Mouse (Mus musculus) c-Kit-positive CD71-positive TER-119-negative erythroid progenitor cells, embryonic 14.5 days (primary cell): ENCODE measurements around the gene Gpr162.

Source experiments
- DNase-seq: peaks from one replicate; pipeline ENCODE4 v3.0.0-alpha.2; 2013; ENCODE audit warnings: low read depth

Gene Gpr162

GRCm38 (mm10) chr6:124881821-124882220, 18.0 kb upstream of the Gpr162 start:
- no peak for DNase-seq

DNA sequence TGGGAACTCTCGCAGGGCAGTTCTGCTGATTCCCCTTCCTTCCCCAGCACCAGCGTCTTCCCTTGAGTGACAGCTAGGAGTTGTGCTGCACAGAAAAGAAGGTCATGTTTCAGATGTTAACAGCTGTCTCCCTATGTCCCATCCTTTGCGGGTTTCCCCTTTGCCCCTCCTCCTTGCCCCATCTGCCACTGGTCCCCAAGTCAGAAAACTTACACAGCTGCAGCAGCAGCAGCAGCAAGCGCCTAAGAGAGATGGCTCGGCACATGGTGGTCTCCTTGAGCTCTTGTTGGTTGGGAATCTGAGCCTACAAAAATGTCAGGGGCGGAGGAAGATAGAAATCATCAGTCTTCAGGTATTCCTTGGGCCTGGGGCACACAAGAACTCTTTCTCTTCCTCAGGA, 15.6 kb upstream of the Gpr162 start:
- no peak for DNase-seq

GRCm38 (mm10) chr6:124874348-124874747, 10.6 kb upstream of the Gpr162 start:
- DNase-seq: no peak

DNA sequence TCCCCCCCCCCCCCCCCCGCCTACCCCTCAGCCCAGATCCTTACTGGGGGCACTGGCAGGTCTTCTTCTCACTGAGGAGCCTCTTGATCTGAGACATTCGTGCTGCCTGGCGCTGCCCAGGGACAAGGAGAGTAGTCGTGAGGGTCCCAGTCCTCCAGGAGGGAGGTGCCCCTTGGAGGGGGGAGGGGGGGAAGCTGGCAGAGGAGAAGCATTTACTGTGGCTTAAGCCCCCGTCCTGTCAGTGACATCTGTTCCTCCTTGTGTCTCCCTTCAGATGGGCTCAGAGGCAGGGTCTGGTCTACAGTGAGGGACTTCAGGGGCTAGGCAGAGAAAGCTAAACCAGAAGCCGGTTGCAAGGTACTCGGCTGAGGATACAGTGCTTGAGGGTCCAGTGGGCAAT, 2.8 kb upstream of the Gpr162 start:
- no peak for DNase-seq

- no peak for DNase-seq
These were observed 2.1 kb upstream of the Gpr162 start for GRCm38 (mm10) chr6:124865766-124866362.

DNA sequence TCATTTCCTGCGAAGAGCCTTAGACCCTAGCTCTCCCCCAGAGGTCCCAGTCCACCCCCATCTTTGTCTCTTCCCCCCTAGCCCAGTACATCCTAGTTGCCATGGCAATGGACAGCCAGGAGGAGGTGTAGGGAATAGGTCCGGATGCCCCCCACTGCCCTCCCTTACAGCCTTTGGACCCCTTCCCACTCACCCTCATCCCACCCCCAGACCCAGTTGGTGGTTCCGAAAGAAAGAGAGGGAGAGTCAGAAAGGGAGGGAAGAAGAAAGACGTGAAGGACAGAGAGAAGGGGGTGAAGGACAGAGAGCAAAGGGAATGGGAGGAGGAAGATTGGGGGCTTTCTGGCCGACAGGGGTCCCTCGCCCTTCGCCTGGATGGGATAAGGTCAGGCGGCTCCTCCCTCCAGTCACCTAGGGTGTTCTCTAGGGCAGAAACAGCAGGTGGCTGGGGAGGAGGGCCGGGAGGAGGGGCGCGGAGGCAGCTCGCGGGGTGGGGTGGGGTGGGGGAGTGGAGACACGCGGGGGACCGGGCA, 592 bp downstream of the Gpr162 start:
- DNase-seq: no peak

DNA sequence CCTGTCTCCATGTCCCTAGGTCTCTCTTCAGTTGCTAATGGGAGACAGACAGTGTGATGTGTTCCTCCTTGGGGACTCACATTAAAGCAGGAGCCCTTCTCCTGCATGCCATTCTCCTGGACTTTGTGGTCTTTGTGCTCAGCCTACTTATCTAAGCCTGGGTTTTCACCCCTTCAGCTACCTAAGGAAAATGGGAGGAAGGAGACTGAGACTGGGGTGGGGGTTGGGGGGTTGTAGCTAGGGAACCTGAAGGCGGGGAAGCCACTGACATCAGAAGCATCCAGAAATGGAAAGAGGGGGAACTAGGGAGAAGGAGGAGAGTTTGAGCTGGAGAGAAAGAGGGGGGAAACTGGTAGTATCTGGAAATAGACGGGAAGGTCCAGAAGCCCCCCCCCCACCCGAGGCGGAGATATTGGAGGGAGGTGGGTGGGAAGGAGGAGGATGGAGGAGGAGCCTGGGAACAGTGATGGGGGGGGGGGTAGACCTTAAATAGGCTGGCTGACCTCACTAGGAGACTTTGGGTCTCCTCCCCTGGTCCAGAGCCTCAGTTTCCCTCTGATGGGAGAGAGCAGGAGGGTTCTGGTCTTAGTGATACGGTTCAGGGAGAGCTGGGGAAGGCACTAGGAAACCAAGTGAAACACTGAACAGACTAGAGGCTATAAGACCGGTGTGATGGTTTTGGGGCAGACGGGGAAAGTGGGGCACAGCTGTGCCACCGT, 1.2 kb downstream of the Gpr162 start:
- DNase-seq: no peak

GRCm38 (mm10) chr6:124861802-124862201, 2.0 kb downstream of the Gpr162 start:
- DNase-seq: no peak

DNA sequence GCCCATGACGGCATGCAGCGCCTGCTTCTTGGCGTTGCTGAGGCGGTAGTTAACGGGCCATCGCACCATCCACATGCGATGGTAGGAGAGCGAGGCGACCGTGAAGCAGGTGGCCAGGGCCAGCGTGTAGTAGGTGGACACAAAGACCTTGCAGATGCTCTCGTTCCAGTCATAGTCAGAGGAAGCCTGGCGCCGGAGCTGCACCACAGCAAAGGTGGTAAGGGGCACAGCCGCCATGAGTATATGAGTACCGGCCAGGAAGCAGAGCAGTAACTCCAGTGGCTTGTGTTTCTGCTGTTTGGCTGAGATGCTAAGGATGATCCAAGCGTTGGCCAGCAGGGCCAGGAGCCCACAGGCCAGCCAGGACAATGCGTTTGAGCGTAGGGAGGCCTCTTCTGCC, 2.5 kb downstream of the Gpr162 start:
- no peak for DNase-seq

GRCm38 (mm10) chr6:124860511-124860910, 3.3 kb downstream of the Gpr162 start:
- no peak for DNase-seq

DNA sequence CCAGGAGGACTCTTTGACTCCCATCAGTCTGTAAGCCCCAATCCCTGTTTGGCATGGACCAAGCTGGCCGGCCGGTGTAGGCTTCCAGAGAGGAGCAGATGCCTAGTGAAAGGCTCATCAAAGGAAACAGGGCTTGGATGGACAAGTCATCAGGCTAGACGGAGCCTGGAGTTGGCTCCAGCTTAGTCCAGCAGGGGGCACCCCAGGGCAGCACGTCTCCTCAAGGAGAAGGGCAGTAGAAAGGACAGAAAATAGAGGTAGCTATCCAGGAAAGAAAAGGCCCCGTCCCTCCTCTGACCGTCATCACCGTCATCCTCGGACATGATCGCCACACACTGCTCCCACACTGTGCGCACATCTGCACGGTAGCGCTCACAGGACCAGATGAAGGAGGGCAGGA, 4.1 kb downstream of the Gpr162 start:
- peak; percentile 46 for DNase-seq

GRCm38 (mm10) chr6:124858561-124859318, 5.0 kb downstream of the Gpr162 start:
- no peak for DNase-seq

GRCm38 (mm10) chr6:124857840-124858530, 5.8 kb downstream of the Gpr162 start:
- no peak for DNase-seq

DNA sequence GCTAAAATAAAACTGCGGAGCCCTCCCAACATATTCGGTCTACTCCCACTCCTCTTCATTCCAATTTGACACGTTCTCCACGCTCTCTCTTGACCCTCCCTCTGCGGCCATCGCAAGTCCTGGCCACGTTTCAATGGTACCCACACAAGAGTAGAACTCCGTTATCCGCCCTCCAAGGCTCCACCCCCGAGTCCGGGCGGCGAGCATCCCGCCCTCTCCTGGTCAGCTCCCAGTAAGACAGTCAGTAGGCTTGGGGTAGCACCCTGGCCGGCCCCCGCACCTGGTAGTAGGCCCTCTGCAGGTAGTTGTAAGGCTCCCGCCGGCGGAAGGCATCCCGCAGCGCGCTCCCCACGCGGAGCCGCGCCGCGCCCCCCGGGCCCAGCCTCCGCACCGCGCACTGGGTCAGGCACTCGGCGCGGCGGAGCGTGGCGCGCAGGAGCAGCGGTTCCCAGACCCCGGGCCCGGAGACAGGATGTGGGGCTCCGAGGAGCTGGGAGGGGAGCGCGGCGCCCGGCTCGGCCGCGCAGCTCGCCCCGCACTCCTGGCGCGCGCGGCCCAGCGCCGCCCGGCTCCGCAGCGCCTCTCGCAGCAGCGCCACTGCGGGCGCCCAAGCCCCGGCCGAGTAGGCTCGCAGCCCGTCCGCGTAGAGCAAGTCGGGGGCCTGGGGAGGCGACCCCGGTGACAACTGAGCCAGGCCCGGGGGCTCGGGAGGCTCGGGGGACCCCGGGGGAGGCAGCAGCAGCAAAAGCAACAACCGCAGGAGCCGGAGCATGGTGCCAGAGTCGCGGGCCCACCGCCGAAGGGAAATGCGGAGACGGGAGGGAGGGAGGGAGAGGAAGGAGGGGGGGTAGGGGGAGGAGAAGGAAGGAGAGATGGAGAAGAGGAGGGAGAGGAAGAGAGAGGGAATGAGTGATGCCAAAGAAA, 6.6 kb downstream of the Gpr162 start, which contains the start of gene P3h3:
TSS of gene P3h3 (minus strand) at position 837 of the 924 bp plus-strand sequence.
- DNase-seq: peak; percentile 32

DNA sequence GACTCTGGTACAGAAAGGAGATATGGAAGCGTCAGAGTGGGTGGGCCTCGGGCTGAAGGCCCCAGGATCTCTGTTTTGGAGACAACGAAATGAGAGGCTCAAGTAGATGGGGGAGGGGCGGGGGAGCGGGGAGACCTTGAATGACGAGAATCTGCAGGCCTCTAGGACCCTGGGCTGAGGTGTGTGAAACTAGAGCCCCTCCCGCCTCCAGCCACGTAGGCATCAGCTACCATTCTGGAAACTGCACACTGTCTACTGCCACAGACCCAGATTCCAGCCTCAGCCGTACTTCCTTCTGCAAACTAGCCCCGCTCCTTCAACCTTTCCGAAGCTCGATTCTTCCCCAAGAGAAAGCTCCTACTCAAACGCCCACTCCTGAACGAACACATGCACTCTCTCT, 7.5 kb downstream of the Gpr162 start:
- no peak for DNase-seq

DNA sequence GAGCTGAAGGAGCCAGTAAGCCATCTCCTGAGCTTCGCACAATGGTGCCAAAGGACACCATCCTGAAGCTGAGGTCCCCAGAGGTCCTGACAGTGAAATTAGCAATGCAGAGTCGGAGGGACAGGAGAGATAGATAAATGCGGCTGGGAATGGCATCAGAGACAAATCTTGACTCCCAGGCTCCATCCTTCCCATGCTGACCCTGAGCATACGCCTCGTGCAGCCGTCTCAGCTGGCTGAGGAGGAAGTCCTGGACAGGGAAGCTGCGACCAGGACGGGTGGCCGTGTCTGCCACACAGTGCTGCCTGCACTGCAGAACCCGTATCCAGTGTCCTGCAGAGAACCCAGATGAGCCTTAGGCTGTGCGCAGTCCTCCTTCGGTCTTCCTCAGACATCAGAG, 9.1 kb downstream of the Gpr162 start:
- no peak for DNase-seq

DNA sequence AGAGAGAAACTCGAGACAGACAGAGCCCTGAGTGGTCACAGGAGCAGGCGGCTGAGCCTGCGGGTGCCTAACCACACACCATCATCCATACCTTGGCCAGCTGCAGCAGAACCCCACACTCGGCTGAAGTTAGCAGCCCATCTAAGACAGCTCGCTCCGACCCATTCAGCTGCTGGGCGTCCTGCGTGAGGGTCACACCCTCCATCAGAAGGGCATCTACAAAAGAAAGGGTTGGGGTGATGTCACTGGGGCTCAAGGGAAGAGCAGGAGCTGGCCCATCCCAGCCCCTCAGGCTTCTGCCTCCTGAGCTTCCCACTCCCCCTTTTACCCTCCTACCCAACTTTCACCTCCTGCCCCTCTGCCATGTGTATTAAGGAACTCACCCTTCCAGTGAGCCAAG, 13.2 kb downstream of the Gpr162 start:
- no peak for DNase-seq

DNA sequence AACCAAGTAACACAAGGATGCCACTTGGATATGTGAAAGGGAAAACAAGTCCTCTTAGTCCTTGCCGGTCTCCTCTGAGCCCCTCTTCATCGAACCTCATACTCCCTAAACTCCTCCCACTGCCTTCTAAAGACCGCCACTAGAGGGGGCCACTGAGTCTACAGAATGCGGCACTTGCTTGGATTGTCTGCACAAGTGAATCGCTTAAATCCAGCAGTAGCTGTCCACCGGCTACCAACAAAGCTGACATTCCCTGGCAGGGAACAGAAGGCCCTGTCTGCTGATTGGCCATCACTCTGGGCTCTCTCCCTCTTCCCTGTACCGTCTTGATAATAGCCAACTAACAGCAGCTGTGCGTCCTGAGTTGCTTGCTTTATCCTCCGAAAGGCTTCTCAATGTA, 16.5 kb downstream of the Gpr162 start:
- peak; percentile 87 for DNase-seq

- DNase-seq: no peak
These were observed 23.3 kb downstream of the Gpr162 start, which contains the start of gene Gnb3 for GRCm38 (mm10) chr6:124840241-124841167. Gene Gnb3 (minus strand): TSS chr6:124840275.

GRCm38 (mm10) chr6:124839805-124840204, 24.0 kb downstream of the Gpr162 start:
- no peak for DNase-seq
